In the genomic region with DNA sequence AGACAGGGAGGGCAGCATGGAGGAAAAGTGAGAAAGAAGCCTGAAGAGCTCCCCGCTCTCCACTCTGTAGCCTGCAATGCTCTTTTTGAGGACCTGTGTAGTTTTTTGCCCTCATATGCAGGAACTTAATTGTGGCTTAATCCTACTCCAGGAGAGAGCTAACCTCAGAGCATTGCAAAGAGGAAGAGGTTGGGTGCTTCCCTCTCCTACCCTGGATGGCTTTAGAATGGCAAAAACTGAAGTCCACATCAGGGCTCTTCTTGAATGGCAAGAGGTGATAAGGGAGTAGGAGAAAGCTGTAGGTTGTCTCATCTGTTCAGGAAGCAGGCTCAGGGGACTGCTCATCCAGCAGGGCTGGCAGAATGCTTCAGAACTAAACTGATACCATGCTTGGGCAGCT, we compare ENCODE assay signal across 19 mouse cellular contexts. TPM values are rescaled to one million over a fixed set of nuclear protein-coding genes. Genes with fewer than 3 reads are reported as not detected.
A peak's percentile ranks its signal among the peaks of the same experiment; 100 is the strongest.
DNase-seq lines count a peak whose midpoint lies in the region; ATAC-seq and TF ChIP-seq lines count a peak whose summit lies in the region.
"Had no signal": no experiment of that assay in that cellular context is flagged by ENCODE, and none has a peak within 500 bp of the region (broad histone marks: within the 10 kb centered on the region; RNA-seq: fewer than 3 reads in every experiment).

No protein-coding gene starts in this region.

- peak; percentile 47; the same call in 1 of the 2 replicates for ATAC-seq in granulocyte monocyte progenitor cell, adult 5-6 weeks (replicated peaks; ENCODE audit: poor library complexity, severe bottlenecking)
- ATAC-seq: forebrain, embryonic 13.5 days; forebrain, embryonic 15.5 days; forebrain, postnatal 0 days had no signal

- H3K9me3 ChIP-seq in MEL (replicated peaks; ENCODE audit: insufficient read depth, low read length) = no peaks in the 10 kb centered on the region
- H3K9me3 ChIP-seq: embryonic facial prominence, embryonic 10.5 days; embryonic facial prominence, embryonic 12.5 days; forebrain, embryonic 13.5 days; forebrain, embryonic 15.5 days had no signal

- no peak for TF ChIP-seq POLR2A in MEL (IDR thresholded peaks at IDR 0.05; ENCODE audit: control insufficient read depth in 1 of 2, insufficient read depth in 1 of 2, low read depth in 1 of 2, low read length in 2 of 2, poor library complexity in 1 of 2)

- no peak overlapping the region for H3K9ac ChIP-seq in MEL (ENCODE audit: control insufficient read depth, low read depth, low read length, poor library complexity, severe bottlenecking)
- H3K9ac ChIP-seq: embryonic facial prominence, embryonic 12.5 days; forebrain, embryonic 13.5 days; forebrain, embryonic 15.5 days; forebrain, postnatal 0 days had no signal

- no peaks in the 10 kb centered on the region for H3K27me3 ChIP-seq in MEL (ENCODE audit: control insufficient read depth in 1 of 2, insufficient read depth in 2 of 2, low read length in 2 of 2)

- H3K4me1 ChIP-seq in MEL (ENCODE audit: control insufficient read depth in 1 of 2, insufficient read depth in 2 of 2, low read length in 2 of 2) = no peaks in the 10 kb centered on the region

- no peak overlapping the region for H3K27ac ChIP-seq in MEL (ENCODE audit: control insufficient read depth, low read depth, low read length)
- H3K27ac ChIP-seq: embryonic facial prominence, embryonic 10.5 days; embryonic facial prominence, embryonic 12.5 days; forebrain, embryonic 13.5 days; forebrain, embryonic 15.5 days had no signal

- no peaks in the 10 kb centered on the region for H3K36me3 ChIP-seq in MEL (ENCODE audit: control insufficient read depth in 1 of 2, insufficient read depth in 2 of 2, low read length in 2 of 2)
- H3K36me3 ChIP-seq: embryonic facial prominence, embryonic 10.5 days; embryonic facial prominence, embryonic 12.5 days; forebrain, embryonic 15.5 days had no signal

- peak in 1 of 2 experiments; percentile 17; a peak in 1 of 4 replicates for TF ChIP-seq EP300 in MEL (IDR thresholded peaks at IDR 0.05; ENCODE audit: low read depth in 1 of 2, low read length in 2 of 2)

- peak; percentile 52 for DNase-seq in MEL (ENCODE audit: low read depth, low spot score)
- DNase-seq in MEL-GATA-1-ER (ENCODE audit: extremely low read depth, low read depth) = peak; percentile 49
- DNase-seq in layer of hippocampus, adult 9-11 months = no peak
- DNase-seq in layer of hippocampus, postnatal 36 days = no peak
- DNase-seq in cerebellum, postnatal 36 days = no peak
- DNase-seq: adrenal gland, adult 2 months; adrenal gland, postnatal 10 days; adrenal gland, postnatal 25 days; cerebellum, adult 11 months; cerebellum, adult 18-20 months; cerebellum, adult 9-10 months; cerebellum, postnatal 10 days; cerebellum, postnatal 25 days; forebrain, postnatal 0 days had no signal

- TF ChIP-seq RAD21 in MEL (IDR thresholded peaks at IDR 0.05; ENCODE audit: low read depth, low read length) = no peak

- H3K79me2 ChIP-seq in MEL (ENCODE audit: control insufficient read depth, insufficient read depth, low read length, poor library complexity) = no peaks in the 10 kb centered on the region

- TF ChIP-seq CTCF in MEL (IDR thresholded peaks at IDR 0.05 in 2 of 3, conservative IDR thresholded peaks at IDR 0.05 in 1 of 3; ENCODE audit: control insufficient read depth in 1 of 3, insufficient read depth in 1 of 3, low read depth in 2 of 3, low read length in 3 of 3, poor library complexity in 1 of 3, severe bottlenecking in 1 of 3) = no peak

- H3K4me3 ChIP-seq in MEL (ENCODE audit: control insufficient read depth in 1 of 2, insufficient read depth in 1 of 2, low read depth in 2 of 2, low read length in 2 of 2) = no peak overlapping the region
- H3K4me3 ChIP-seq: embryonic facial prominence, embryonic 10.5 days; embryonic facial prominence, embryonic 12.5 days; forebrain, embryonic 13.5 days; forebrain, embryonic 15.5 days had no signal

TF ChIP-seq in MEL, 35 proteins besides CTCF, POLR2A, EP300 and RAD21:
- TF ChIP-seq CHD1 (IDR thresholded peaks at IDR 0.05; ENCODE audit: low read depth, low read length) = no peak
- peak; percentile 10; the same call in 1 of the 2 replicates for TF ChIP-seq TAL1 (IDR thresholded peaks at IDR 0.05; ENCODE audit: low read length)

RNA-seq across cellular contexts. Expression of gene Foxc1, which starts 18.7 kb away (rescaled TPM):
- not detected in 2 replicates for total RNA-seq in MEL (2012; rRNA removed)
- under 1 TPM in 1 of 2 experiments, not detected in 1; 0.01 TPM for polyA plus RNA-seq in MEL (2012; ENCODE audit: insufficient read depth in 1 of 2, insufficient read length in 2 of 2, low read depth in 1 of 2, low replicate concordance in 2 of 2, missing spikeins in 1 of 2)
- not detected in 2 replicates for total RNA-seq in granulocyte monocyte progenitor cell, adult 5-6 weeks (2014; fragmentation: Nextera tagmentation)
- not detected in 2 replicates for total RNA-seq in granulocyte monocyte progenitor cell, adult 5-6 weeks (2017)
- total RNA-seq in layer of hippocampus, postnatal 36 days (2021) = 1 to 10 TPM; 3.3 to 4.6 TPM

Comparison
In these comparisons a context has a peak if more than half of its experiments do, and no peak if none do; other contexts are left out.
1. DNase-seq: peak in MEL (single experiment) and MEL-GATA-1-ER (single experiment); none in layer of hippocampus, adult 9-11 months (single experiment), layer of hippocampus, postnatal 36 days (0 of 2) and cerebellum, postnatal 36 days (0 of 2).